Mouse (Mus musculus) forebrain, postnatal 0 days (tissue): Measurements from ENCODE around the gene Gm21860. TPM values are rescaled to one million over a fixed set of nuclear protein-coding genes. Genes with fewer than 3 reads are reported as not detected.
"Not testable (repeated sequence)": the region's sequence is repeated elsewhere in the genome, so short reads cannot be mapped to it uniquely, and the experiment has no call there.

Source experiments
- ATAC-seq: fragments of 200-750 bp; cut with Nextera tagmentation; 2 replicates; pipeline ENCODE4 v1.8.0; 2017; ENCODE audit warnings: mild to moderate bottlenecking, moderate library complexity
- DNase-seq: peaks from one replicate; pipeline ENCODE4 v3.0.0-alpha.2; 2015
- H3K27ac ChIP-seq: fragments of 300-500 bp; sonication (generic); 2 replicates; pipeline ENCODE4 v1.5.1; 2014; ENCODE audit warnings: low read depth, mild to moderate bottlenecking, antibody characterized with exemption, low read length, moderate library complexity, mixed read lengths
- H3K27me3 ChIP-seq: fragments of 300-500 bp; sonication (generic); 2 replicates; pipeline ENCODE4 v1.6.1; 2014; ENCODE audit warnings: mild to moderate bottlenecking, low read length, mixed read lengths; ENCODE audit not compliant: insufficient read depth
- H3K36me3 ChIP-seq: fragments of 300-500 bp; sonication (generic); 2 replicates; pipeline ENCODE4 v1.6.1; 2014; ENCODE audit warnings: mild to moderate bottlenecking, moderate library complexity; ENCODE audit not compliant: insufficient read depth
- H3K4me1 ChIP-seq: fragments of 300-500 bp; sonication (generic); 2 replicates; pipeline ENCODE4 v1.6.1; 2014; ENCODE audit warnings: antibody characterized with exemption; ENCODE audit not compliant: insufficient read depth
- H3K4me2 ChIP-seq: fragments of 300-500 bp; sonication (generic); 2 replicates; pipeline ENCODE4 v1.6.1; 2014; ENCODE audit warnings: low read depth, mild to moderate bottlenecking, moderate library complexity
- H3K4me3 ChIP-seq: fragments of 300-500 bp; sonication (generic); 2 replicates; pipeline ENCODE4 v1.5.1; 2014; ENCODE audit warnings: low read depth, low read length, mixed read lengths
- H3K9ac ChIP-seq: fragments of 300-500 bp; sonication (generic); 2 replicates; pipeline ENCODE4 v1.6.1; 2014; ENCODE audit warnings: mild to moderate bottlenecking
- H3K9me3 ChIP-seq: fragments of 300-500 bp; sonication (generic); 2 replicates; pipeline ENCODE4 v1.6.1; 2016; ENCODE audit warnings: low read length
- WGBS: fragments of 180-500 bp; shearing (Covaris S2); extraction: QIAGEN DNeasy Blood & Tissue Kit; methylation state at CpG from one replicate; pipeline ENCODE4 v1.1.7; 2014; 5-methylcytosine and 5-hydroxymethylcytosine counted together
- polyA plus RNA-seq: library from polyadenylated mRNA; unstranded; fragments of >200 nt; fragmentation: Nextera tagmentation; extraction: Ambion mirVana; gene quantifications from 2 replicates; pipeline ENCODE4 v1.2.1, GENCODE M21; 2015
- total RNA-seq: library from RNA; depleted of rRNA; stranded (reverse); fragments of >200 nt; gene quantifications from 2 replicates; pipeline ENCODE4 v1.2.3, GENCODE M21; 2014

The Gm21860 gene
- total and polyA plus RNA-seq, 2 experiments from 2014 or later: not detected

GRCm38 (mm10) chrY:90732101-90732542 is 22.5 kb downstream of the Gm21860 start:
- H3K27ac ChIP-seq, H3K9ac ChIP-seq, H3K4me2 ChIP-seq, H3K9me3 ChIP-seq, H3K4me3 ChIP-seq, H3K27me3 ChIP-seq, H3K36me3 ChIP-seq, H3K4me1 ChIP-seq: not testable (repeated sequence)
- ATAC-seq: peak; percentile 88
- peak; percentile 93 for DNase-seq
- 42% methylated on average over 10 of the region's 10 CpGs for WGBS

GRCm38 (mm10) chrY:90731593-90731955 is 23.0 kb downstream of the Gm21860 start:
- not testable (repeated sequence) for DNase-seq, ATAC-seq
- 47% methylated on average over 1 of the region's 1 CpGs for WGBS

GRCm38 (mm10) chrY:90730908-90731592 is 23.6 kb downstream of the Gm21860 start:
- H3K36me3 ChIP-seq, H3K27me3 ChIP-seq, H3K4me2 ChIP-seq, H3K9ac ChIP-seq, H3K4me3 ChIP-seq, H3K4me1 ChIP-seq, H3K27ac ChIP-seq, H3K9me3 ChIP-seq, ATAC-seq, DNase-seq: not testable (repeated sequence)
- 77% methylated on average over 12 of the region's 20 CpGs for WGBS

More at GRCm38 (mm10) chrY:90731593-90731955, 23.0 kb downstream of the Gm21860 start:
- not testable (repeated sequence) for H3K27ac ChIP-seq, H3K4me1 ChIP-seq, H3K9me3 ChIP-seq, H3K4me3 ChIP-seq, H3K4me2 ChIP-seq, H3K27me3 ChIP-seq, H3K36me3 ChIP-seq, H3K9ac ChIP-seq

- WGBS: 64% methylated on average over 5 of the region's 12 CpGs
- not testable (repeated sequence) for DNase-seq, H3K4me3 ChIP-seq, H3K4me1 ChIP-seq, H3K36me3 ChIP-seq, H3K9ac ChIP-seq, H3K27me3 ChIP-seq, ATAC-seq, H3K27ac ChIP-seq, H3K4me2 ChIP-seq, H3K9me3 ChIP-seq
Measured at GRCm38 (mm10) chrY:90729816-90730303, 24.8 kb downstream of the Gm21860 start.

GRCm38 (mm10) chrY:90728905-90729256 is 25.7 kb downstream of the Gm21860 start:
- not testable (repeated sequence) for H3K27me3 ChIP-seq, H3K9ac ChIP-seq, H3K36me3 ChIP-seq, H3K4me3 ChIP-seq, H3K27ac ChIP-seq, DNase-seq, H3K4me2 ChIP-seq, H3K9me3 ChIP-seq, H3K4me1 ChIP-seq
- 0 out of 2 replicates have a peak, but pooled peaks have one; percentile 29 for ATAC-seq
- WGBS: 40% methylated on average over 10 of the region's 17 CpGs

GRCm38 (mm10) chrY:90728251-90728904 is 26.2 kb downstream of the Gm21860 start:
- H3K9me3 ChIP-seq, DNase-seq, H3K4me3 ChIP-seq, H3K4me1 ChIP-seq, H3K4me2 ChIP-seq, ATAC-seq, H3K27ac ChIP-seq, H3K36me3 ChIP-seq, H3K9ac ChIP-seq, H3K27me3 ChIP-seq: not testable (repeated sequence)
- 69% methylated on average over 10 of the region's 13 CpGs for WGBS

- not testable (repeated sequence) for H3K4me1 ChIP-seq, H3K9ac ChIP-seq, H3K36me3 ChIP-seq, H3K9me3 ChIP-seq, H3K27me3 ChIP-seq, DNase-seq, H3K27ac ChIP-seq, H3K4me3 ChIP-seq, ATAC-seq, H3K4me2 ChIP-seq
- 64% methylated on average over 9 of the region's 13 CpGs for WGBS
Measured at GRCm38 (mm10) chrY:90727121-90727908, 27.3 kb downstream of the Gm21860 start.

GRCm38 (mm10) chrY:90725701-90726451 is 28.7 kb downstream of the Gm21860 start:
- not testable (repeated sequence) for H3K9me3 ChIP-seq, H3K4me1 ChIP-seq, H3K4me2 ChIP-seq, H3K27ac ChIP-seq, H3K36me3 ChIP-seq, ATAC-seq, H3K27me3 ChIP-seq, H3K9ac ChIP-seq, H3K4me3 ChIP-seq
- DNase-seq: peak; percentile 56
- 72% methylated on average over 4 of the region's 23 CpGs for WGBS

GRCm38 (mm10) chrY:90725166-90725565 is 29.5 kb downstream of the Gm21860 start:
- not testable (repeated sequence) for DNase-seq, H3K9ac ChIP-seq, H3K9me3 ChIP-seq, H3K27ac ChIP-seq, H3K36me3 ChIP-seq, H3K27me3 ChIP-seq, H3K4me2 ChIP-seq, H3K4me1 ChIP-seq, H3K4me3 ChIP-seq, ATAC-seq
- WGBS: 87% methylated on average over 7 of the region's 10 CpGs
